Mouse (Mus musculus) limb, embryonic 12.5 days (tissue): Measurements from ENCODE around the gene Pknox1. TPM values are rescaled to one million over a fixed set of nuclear protein-coding genes. Genes with fewer than 3 reads are reported as not detected.

ENCODE experiments used
- ATAC-seq: fragments of 200-750 bp; cut with Nextera tagmentation; 2 replicates; pipeline ENCODE4 v1.8.0; 2017; ENCODE audit warnings: low read depth, moderate TSS enrichment; ENCODE audit not compliant: insufficient number of reproducible peaks, insufficient read depth, low FRiP score, low TSS enrichment
- H3K27ac ChIP-seq: fragments of 300-500 bp; sonication (generic); 2 replicates; pipeline ENCODE4 v1.5.1; 2016; ENCODE audit warnings: mild to moderate bottlenecking, moderate library complexity
- H3K27me3 ChIP-seq: fragments of 300-500 bp; sonication (generic); 2 replicates; pipeline ENCODE4 v1.6.1; 2016; ENCODE audit warnings: mild to moderate bottlenecking, moderate library complexity
- H3K36me3 ChIP-seq: fragments of 300-500 bp; sonication (generic); 2 replicates; pipeline ENCODE4 v1.6.1; 2016; ENCODE audit warnings: mild to moderate bottlenecking, moderate library complexity
- H3K4me1 ChIP-seq: fragments of 300-500 bp; sonication (generic); replicated peaks from 2 replicates; pipeline ENCODE4 v1.6.1; 2016
- H3K4me2 ChIP-seq: fragments of 300-500 bp; sonication (generic); 2 replicates; pipeline ENCODE4 v1.6.1; 2016; ENCODE audit warnings: mild to moderate bottlenecking, moderate library complexity
- H3K4me3 ChIP-seq: fragments of 300-500 bp; sonication (generic); replicated peaks from 2 replicates; pipeline ENCODE4 v1.5.1; 2016; ENCODE audit warnings: mild to moderate bottlenecking
- H3K9ac ChIP-seq: fragments of 300-500 bp; sonication (generic); replicated peaks from 2 replicates; pipeline ENCODE4 v1.6.1; 2016; ENCODE audit warnings: mild to moderate bottlenecking, moderate library complexity
- H3K9me3 ChIP-seq: fragments of 300-500 bp; sonication (generic); 2 replicates; pipeline ENCODE4 v1.6.1; 2016; ENCODE audit warnings: mild to moderate bottlenecking, moderate library complexity
- WGBS: fragments of 180-500 bp; shearing (Covaris S2); methylation state at CpG from one replicate; pipeline ENCODE4 v1.1.7; 2016; 5-methylcytosine and 5-hydroxymethylcytosine counted together
- microRNA-seq: library from miRNA; unstranded; fragments of <30 nt; microRNA quantifications from one replicate; pipeline ENCODE4, GENCODE M21; 2017
- polyA plus RNA-seq: library from polyadenylated mRNA; unstranded; fragments of >200 nt; fragmentation: Nextera tagmentation; extraction: Ambion mirVana; gene quantifications from 2 replicates; pipeline ENCODE4 v1.2.1, GENCODE M21; 2016

Gene Pknox1
- polyA plus RNA-seq, 1 experiment from 2014 or later, result 35.4 TPM

DNA sequence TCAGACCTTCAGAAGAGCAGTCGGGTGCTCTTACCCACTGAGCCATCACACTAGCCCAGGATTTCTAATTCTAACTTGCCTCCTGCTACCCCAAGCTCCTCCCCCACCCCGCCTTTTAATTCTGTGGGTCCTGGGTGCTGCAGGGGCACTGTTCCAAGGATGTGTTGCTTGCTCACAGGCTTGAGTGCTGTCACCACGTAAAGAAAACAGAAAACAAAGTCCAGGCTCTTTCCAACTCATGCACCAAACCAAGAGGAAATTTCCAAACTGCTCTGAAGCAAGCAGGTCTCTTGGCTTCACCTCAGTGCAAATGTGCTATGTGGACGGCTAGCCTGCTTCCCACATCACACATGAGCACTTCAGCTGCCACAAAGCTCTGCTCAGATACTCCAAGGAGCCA lies 90.8 kb downstream of the Pknox1 start:
- Histone ChIP-seq H3K4me3 (no peak overlapping the region), H3K27me3 (no peaks in the 10 kb centered on the region), H3K27ac (no peak overlapping the region), H3K9ac (no peak overlapping the region), H3K9me3 (no peaks in the 10 kb centered on the region), H3K4me1 (peaks cover 10% of the 10 kb centered on the region), H3K36me3 (peaks cover 55% of the 10 kb centered on the region), H3K4me2 (no peak overlapping the region)
- ATAC-seq, result no peak
- WGBS, result 84% methylated on average over 4 of the region's 4 CpGs

DNA sequence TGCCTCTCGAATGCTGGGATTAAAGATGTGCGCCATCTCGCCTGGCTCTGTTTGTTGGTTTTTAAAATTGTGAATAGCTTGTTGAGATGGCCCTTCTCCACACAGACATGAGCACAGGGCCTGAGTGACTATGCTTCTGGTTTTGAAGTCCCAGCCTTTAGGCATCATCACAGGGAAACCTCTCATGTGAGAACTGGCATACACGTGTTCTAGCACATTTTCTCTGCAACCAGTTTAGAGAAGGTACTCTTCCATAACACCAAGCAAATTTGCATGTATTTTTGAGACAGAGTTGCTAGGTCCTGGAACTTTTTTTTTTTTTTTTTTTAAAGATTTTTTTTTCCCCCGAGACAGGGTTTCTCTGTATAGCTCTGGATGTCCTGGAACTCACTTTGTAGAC lies 92.1 kb downstream of the Pknox1 start:
- Histone ChIP-seq H3K9ac (peak overlapping the region; percentile 97; the same call in 1 of the 2 replicates), H3K9me3 (no peaks in the 10 kb centered on the region), H3K4me1 (peaks cover 10% of the 10 kb centered on the region), H3K27me3 (no peaks in the 10 kb centered on the region), H3K27ac (no peak overlapping the region), H3K36me3 (peaks cover 42% of the 10 kb centered on the region), H3K4me3 (no peak overlapping the region), H3K4me2 (peak overlapping the region; percentile 87; the same call in 1 of the 2 replicates)
- no peak for ATAC-seq
- WGBS, result 87% methylated on average over 5 of the region's 5 CpGs

Small RNAs within 50 kb of the gene (microRNA-seq; reads per million reads assigned to microRNA genes)
- not detected for gene Gm24970

Other genes starting within 250 kb of the Pknox1 start
- gene Pde9a, start 178.5 kb upstream of the Pknox1 start, polyA plus RNA-seq, result 26.7 and 29.1 TPM in 2 replicates
- gene Wdr4, start 44.8 kb upstream of the Pknox1 start, polyA plus RNA-seq, result 42.0 and 43.6 TPM in 2 replicates
- gene Ndufv3, start 44.6 kb upstream of the Pknox1 start, polyA plus RNA-seq, result 241 and 250 TPM in 2 replicates
- 2.8 and 2.9 TPM in 2 replicates for gene Cbs, start 72.5 kb downstream of the Pknox1 start, polyA plus RNA-seq
- gene U2af1, start 94.2 kb downstream of the Pknox1 start, polyA plus RNA-seq, result 411 and 432 TPM in 2 replicates
- 0.33 TPM in 1 of 2 replicates, not detected in the other for gene Cryaa, start 113.1 kb downstream of the Pknox1 start, polyA plus RNA-seq